Mouse (Mus musculus): ENCODE data around the gene Alb. TPM values are rescaled to one million over a fixed set of nuclear protein-coding genes. Genes with fewer than 3 reads are reported as not detected.

Gene Alb
- 1 to 10 TPM in 1 of 2 experiments, not detected in 1; 1.5 TPM for total RNA-seq (2021)
- long read RNA-seq, experiment 1, result 0 reads
- long read RNA-seq, experiment 2, result 0 reads

DNA sequence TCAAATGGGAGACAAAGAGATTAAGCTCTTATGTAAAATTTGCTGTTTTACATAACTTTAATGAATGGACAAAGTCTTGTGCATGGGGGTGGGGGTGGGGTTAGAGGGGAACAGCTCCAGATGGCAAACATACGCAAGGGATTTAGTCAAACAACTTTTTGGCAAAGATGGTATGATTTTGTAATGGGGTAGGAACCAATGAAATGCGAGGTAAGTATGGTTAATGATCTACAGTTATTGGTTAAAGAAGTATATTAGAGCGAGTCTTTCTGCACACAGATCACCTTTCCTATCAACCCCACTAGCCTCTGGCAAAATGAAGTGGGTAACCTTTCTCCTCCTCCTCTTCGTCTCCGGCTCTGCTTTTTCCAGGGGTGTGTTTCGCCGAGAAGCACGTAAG lies at the start of gene Alb:
Alb (plus strand) TSS at position 279 of the 400 bp plus-strand sequence.
- no peak for DNase-seq

DNA sequence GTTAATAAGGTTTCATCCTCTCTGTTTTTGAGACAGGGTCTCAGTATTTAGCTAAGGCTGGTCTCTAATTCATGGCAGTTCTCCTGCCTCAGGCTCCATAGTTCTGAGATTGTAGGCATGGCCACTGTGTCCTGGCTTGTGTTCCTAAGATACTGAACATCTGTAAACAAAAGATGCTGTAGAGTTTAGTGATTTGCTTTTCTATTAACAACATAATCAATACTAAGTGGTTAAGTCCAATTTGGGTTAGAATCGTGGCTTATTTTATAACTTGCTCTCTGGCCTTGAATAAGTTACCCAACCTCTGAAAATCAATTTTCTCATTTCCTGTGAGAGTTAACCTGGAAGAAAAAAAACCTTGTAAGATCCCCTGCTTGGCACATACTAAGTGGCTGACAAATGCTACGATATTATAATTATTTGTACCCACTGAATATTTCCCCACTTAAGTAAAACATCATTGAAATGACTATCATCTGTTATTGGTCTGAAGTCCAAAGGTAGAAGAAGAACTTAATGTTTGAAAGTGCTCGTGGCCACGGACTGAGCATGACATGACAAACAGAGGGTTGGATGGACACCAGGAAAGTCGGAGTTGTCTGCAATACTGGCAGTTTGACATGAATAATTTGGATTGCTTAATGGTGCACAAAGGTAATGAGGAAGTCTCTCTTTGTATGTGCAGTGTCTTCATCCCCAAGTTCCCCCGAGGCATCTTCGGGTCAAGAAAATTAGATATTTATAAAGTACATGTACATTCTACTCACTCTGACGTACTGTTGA lies 46.4 kb upstream of the Alb start:
- no peak for DNase-seq

DNA sequence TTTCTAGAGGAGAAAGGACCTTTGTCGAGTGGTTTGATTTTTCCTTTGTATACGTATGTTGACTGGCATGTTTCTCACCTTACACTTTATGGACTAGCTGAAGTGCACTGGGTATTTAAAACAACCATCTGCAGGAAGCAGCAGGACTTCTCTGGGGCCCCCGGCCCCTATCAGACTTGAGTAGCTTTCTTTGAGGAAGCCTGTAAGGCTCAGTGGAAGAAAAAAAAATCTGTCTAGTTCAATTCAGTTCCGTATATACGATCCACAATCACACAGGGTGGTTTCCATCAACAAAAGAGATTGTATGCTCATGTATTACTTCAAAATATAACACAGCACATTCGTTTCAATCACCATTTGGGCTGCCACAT lies 45.8 kb upstream of the Alb start:
- no peak for DNase-seq

DNA sequence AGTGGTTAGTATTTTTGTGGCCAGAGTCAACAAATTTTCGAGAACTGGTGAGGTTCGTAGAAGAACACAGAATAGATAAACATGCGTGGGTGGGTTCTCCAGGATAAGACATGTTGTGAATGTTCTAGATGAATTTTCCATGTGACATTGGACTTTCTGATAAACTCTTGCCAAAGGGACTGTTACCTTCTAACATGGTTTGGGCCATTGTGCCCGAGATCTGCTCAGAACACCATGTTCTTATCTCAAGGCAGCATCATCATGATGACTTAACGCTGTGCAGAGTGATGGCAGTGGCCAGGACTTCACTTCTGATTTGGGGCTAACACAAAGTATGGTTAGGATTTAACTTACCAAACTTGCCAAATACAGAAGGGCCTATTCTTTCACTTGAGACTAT lies 36.1 kb upstream of the Alb start:
- no peak for DNase-seq

DNA sequence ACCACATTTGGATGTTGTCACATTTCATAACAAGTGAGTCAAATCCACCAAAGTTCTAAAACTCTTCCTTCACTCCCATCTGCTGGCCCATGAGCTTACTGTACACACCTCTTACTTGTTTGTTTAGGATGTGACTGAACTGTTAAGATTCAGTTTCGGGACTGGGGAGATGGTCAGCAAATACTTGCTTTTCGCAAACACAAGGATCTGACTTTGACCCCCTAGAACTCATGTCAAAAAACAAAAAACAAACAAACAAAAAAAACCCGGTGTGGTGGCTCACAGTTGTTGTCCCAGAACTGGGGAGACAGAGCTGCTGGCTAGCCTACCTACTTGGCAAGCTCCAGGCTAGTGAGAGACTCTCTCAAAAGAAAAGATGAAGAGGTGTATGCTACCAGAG lies 35.5 kb upstream of the Alb start:
- DNase-seq, result no peak

DNA sequence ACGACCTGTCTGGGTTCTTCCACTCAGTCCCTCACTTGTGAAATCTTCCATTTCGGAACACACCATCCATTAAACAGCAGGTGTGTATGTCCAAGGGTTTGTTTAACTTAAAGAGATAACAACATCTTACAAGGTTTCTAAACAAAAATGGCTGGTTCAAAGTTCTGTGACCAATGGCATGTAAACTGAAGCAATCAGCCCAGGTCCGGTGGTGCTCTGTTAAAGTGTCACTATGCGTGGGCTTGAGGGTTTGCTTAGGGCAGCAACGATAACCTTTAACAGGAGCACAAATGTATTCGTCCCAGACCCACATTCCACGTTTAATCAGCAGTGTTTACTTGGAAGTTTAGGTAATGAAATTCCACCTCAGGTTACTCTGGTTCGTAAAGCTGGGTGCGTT lies 29.6 kb upstream of the Alb start:
- DNase-seq, result no peak

DNA sequence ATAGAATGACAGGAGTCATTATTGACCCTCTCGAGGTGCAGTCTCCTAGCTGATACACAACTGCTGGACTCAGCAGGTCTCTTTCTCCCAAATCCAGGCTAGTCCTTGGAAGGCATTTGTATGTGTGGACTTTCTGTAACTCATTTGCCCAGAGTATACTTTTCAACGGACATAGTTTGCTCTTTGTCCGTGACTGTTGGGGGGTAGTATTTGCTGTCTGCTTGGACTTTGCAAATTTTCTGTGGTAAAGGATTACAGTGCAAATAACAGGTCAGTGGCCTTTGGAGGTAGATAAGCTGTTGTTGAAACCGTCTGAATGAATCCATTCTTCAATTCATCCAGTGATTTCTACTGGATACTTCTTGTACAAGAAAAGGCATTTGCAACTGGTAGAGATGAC lies 21.5 kb upstream of the Alb start:
- no peak for DNase-seq

DNA sequence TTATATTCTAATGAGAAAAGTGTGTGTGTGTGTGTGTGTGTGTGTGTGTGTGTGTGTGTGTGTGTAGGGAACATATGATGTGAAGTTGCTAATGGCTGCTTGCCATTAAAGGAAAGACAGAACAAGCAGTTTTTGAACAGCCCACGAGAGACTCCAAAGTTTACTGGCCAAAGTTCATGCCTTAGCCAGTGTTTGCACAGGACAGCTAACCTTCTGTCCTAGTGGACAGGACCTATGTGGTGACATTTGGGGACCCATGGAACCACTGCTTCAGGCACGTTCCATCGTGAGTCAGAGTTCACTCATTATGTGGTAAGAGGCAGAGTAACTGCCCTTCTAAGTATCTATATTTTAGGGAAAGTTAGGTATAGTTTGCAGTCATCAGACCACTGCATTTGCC lies 13.1 kb upstream of the Alb start:
- no peak for DNase-seq

DNA sequence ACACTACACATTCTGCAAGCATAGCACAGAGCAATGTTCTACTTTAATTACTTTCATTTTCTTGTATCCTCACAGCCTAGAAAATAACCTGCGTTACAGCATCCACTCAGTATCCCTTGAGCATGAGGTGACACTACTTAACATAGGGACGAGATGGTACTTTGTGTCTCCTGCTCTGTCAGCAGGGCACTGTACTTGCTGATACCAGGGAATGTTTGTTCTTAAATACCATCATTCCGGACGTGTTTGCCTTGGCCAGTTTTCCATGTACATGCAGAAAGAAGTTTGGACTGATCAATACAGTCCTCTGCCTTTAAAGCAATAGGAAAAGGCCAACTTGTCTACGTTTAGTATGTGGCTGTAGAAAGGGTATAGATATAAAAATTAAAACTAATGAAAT lies 10.7 kb upstream of the Alb start:
- no peak for DNase-seq

DNA sequence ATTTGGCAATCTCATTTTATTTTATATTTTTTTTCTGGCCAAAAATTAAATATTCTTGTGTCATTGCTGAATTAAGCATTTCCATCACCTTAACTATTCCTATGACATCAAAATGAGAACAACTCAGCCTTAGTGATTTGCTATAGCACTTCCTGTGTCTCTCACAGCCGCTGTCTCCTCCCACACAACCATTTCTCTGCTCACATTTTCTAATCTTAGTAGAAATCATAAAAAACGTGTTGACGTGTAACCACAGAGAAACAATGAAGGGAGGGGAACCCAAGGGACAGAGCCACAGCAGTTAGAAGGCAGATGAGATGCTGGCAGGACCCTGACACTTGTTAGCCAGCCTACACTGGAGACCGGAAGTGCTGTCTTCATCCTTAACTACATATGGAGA lies 8.0 kb upstream of the Alb start:
- DNase-seq, result no peak

DNA sequence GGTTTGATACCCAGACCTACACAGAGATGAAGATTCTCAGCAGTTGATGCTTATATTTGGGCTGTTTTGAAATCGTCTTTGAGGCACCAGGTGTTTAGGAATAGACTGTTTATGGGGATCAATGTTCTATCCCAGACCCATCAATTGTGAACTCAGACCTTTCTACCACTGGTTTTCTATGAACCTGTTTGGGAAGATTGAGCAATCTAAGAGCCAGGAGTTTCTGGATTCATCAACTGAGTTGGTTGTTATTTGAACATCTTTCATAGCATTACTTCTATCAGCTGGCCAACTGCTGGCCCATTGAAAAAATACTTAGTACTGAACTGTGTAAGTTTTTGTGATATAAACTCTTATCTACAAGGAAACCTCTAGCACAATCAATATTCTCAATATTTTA lies 3.5 kb upstream of the Alb start:
- DNase-seq, result no peak

DNA sequence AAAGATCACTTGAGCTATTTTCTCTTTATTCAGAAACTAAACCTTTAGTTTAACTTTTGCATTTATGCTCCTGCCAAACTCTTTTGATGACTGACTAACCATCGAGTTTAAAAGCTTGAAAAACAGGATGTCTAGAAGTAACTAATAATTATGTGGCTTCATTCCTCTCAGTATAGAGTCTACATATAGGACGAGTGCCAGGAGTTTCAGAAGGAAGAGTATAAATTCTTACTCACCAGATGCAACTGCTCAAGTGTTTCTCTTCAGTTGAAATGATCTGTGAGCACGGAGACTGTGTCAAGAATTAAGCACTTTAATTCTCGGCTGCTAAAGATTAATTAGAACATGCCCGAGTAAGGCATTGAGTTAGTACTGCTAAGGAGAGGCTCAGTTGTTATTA lies 2.0 kb upstream of the Alb start:
- no peak for DNase-seq

DNA sequence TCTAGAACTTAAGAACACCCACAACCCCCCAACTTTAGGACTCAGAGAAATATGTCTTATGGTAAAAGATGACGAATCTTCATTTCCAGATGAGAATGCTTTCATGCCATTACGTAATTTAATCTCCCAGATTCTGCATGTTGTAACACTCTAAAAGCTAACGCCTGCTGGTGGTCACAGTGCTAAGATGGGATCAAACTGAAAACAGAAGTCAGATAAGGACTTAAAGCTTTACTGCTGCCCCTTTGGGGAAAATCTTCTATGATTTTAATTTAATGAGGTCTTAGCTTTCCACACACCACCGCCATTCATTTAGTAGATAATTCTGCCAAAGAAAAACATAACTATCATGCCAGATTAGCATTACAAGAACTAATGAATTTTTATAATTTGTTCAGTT lies 6.1 kb downstream of the Alb start:
- DNase-seq, result no peak

DNA sequence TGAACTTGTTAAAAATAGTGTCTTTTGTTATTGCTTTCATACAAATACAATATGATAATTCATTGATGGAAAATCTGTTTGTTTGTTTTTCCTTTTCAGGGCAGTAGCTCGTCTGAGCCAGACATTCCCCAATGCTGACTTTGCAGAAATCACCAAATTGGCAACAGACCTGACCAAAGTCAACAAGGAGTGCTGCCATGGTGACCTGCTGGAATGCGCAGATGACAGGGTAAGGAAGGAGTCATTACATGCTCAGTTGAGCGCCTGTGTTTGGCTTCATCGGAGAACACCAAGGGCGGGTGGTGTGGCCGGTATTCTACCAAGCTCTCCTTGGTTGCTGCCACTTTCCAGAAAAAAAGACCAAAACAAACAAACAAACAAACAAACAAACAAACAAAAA lies 6.5 kb downstream of the Alb start:
- DNase-seq, result no peak

DNA sequence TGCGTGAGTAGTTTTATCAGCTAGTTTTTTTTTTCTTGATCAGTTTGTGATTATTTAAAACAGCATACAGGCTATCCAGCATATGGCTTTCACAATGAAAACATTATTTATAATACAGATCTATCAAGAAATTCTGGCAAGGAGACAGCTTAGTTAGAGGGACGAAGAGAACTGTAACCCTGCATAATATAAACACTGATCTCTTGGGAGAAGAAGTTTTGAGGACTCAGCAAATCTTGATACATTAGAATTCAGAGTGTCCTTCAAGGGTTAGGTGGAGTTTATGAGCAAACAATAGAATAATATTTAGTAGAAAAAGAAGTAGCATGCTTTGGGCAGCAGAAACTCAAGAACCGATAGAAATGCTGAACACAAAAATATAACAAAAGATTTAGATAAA lies 10.1 kb downstream of the Alb start:
- no peak for DNase-seq

DNA sequence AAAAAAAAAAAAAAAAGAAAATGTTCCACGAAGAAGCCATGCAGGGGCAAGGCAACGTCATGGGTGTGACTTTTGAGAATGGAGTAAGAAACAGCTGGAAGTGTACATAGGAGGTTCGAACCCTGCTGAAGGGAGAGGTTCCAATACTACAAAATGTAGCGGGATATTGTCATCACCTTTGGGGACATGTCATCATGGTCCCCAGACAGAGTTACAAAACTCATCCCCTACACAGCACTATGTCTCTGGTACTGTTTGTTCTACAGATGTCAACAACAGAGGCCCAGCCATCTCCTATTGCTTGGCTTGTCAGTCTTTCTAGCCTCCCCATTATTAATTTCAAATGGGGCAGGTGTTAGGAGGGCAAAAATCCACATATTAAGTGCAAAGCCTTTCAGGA lies 13.2 kb downstream of the Alb start:
- no peak for DNase-seq

DNA sequence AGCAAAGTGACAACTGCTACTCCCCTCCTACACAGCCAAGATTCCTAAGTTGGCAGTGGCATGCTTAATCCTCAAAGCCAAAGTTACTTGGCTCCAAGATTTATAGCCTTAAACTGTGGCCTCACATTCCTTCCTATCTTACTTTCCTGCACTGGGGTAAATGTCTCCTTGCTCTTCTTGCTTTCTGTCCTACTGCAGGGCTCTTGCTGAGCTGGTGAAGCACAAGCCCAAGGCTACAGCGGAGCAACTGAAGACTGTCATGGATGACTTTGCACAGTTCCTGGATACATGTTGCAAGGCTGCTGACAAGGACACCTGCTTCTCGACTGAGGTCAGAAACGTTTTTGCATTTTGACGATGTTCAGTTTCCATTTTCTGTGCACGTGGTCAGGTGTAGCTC lies 13.7 kb downstream of the Alb start:
- no peak for DNase-seq

DNA sequence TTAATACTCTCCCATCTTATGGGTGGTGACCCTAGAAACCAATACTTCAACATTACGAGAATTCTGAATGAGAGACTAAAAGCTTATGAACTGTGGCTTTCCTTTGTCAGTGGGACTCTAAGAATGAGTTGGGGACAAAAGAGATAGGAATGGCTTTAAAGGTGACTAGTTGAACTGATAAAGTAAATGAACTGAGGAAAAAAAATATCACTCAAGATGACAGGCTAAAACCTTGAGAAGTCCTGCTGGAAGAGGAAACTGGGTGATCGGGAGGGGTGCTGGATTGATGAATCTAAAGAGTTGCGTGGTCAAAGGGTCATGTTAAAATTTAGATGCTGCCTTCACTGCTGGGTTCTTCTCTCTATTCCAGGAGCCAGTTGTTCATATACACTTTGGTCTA lies 16.0 kb downstream of the Alb start:
- DNase-seq, result no peak

DNA sequence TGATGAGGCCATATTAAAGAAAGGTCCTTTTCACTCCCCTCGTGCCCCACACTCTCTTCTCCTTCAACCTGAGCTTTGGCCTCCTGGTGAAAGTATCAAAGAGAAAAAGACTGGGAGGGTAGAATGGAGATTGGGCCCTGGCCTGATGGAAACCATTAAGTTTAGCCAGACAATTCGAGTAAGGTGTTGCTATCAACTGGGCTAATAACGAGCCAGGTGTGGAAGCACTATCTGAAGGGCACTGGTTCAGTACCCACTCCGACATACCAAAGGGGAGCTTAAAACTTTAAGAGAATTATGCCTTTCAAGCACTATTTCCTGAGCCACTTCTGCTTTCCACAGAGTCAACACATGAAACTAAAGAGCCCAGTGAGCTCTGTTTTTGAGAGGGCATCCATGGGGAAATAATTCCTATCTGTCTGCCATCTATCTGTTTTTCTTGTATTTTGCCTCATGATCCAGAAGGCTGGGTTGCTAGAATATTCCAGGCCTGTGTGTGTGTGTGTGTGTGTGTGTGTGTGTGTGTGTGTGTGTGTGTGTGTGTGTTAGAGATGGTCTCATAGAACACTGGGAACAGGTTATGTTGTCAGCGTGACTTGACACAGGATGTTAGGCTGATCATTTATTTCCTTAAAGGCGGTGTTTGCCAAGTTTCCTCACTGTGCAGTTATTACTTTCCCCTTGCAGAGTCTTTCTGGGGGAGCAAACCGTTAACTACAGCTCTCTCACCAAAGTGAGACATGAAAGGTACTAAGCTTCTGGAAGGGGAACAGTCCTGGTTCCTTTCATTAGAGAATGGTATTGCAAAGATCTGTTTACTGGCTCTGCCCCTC lies 16.8 kb downstream of the Alb start:
- no peak for DNase-seq

DNA sequence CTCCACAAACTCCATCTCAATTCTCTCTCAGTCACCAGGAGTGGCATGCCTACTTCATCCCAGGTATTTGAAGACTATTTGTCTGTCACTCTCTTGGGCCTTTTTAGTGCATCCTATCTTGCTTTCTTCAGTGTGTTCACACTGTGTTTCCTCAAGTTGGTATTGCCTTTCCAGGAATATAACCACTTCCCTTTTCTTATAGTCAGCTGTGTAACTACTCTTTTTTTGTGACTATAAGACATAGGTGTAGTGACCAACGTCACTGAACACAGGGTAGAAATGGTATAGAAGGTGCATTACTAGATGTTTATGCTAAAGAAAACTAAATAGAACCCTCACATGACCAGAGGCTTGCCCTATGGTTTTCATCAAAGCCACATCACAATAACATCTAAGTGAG lies 18.2 kb downstream of the Alb start:
- no peak for DNase-seq

DNA sequence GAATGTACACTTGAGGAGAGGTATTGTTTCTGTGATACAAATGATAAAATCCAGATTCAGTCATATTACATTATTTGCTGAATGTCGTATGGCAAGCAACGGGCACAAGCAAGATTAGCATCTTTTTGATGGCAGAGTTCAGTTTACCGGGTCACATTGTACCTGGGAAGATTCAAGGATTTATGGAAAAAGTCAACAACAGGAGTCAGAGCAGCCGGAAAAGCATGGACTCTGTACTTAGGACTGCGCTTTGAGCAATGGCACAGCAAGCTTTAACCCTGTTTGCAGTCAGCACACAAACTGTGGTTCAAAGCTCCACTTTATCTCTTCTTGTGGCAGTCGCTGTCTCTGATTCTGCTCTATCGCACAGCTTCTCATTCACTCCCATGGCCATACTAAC lies 24.9 kb downstream of the Alb start:
- DNase-seq, result no peak

DNA sequence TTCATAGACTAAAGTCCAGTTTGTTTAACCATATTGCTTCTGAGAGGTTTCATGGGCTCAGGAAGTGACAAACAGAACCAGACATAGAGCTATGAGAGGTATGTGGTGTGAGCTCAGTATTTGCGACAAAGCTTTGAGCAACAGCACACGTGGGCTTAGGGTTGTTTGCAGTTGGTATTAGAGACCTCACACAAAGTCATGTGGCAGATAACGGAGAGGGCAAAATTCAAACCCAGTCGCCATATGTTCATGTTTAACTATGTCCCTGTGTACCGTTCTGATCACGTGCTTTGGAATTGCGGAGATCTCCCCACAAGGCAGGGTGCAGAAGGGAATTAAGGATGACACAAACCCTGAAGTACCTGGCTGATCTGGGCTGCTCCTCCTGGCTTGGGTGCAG lies 27.6 kb downstream of the Alb start:
- DNase-seq, result no peak

DNA sequence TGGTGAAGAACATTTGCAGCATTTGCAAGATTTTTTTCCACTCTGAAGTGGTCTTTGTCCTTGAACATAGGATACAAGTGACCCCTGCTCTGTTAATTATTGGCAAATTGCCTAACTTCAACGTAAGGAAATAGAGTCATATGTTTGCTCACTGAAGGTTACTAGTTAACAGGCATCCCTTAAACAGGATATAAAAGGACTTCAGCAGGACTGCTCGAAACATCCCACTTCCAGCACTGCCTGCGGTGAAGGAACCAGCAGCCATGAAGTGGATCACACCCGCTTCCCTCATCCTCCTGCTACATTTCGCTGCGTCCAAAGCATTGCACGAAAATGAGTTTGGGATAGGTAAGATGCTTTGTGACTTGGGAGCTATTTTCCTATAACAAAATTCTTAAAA lies 29.8 kb downstream of the Alb start, which contains the start of gene Afp:
Afp (plus strand) TSS at position 220 of the 400 bp plus-strand sequence.
- DNase-seq, result no peak

DNA sequence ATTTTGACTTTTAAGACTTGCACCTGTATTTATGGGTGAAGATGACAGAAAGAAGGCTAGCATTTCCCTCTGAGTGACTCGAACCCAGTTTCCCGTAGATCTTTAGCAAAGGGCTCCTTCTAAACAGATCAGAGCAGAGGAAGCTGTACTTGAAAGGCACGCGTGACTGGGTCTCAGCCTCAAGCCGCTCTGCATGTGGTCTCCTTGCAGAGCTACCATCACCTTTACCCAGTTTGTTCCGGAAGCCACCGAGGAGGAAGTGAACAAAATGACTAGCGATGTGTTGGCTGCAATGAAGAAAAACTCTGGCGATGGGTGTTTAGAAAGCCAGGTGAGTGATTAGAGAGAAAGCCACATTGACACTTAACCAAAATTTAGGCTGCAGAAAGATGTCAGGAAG lies 31.7 kb downstream of the Alb start:
- no peak for DNase-seq

Measured in gastrocnemius, postnatal 25 days (tissue).